Mouse (Mus musculus) heart, adult 9 months (tissue): ENCODE results near the gene Hsbp1.
"Not testable (repeated sequence)": the region's sequence is repeated elsewhere in the genome, so short reads cannot be mapped to it uniquely, and the experiment has no call there.

ENCODE experiments used
- DNase-seq, 2 experiments: peaks; one replicate each; pipeline ENCODE4 v3.0.0; 2022; ENCODE audit warnings: low spot score in 2 of 2

Gene Hsbp1

DNA sequence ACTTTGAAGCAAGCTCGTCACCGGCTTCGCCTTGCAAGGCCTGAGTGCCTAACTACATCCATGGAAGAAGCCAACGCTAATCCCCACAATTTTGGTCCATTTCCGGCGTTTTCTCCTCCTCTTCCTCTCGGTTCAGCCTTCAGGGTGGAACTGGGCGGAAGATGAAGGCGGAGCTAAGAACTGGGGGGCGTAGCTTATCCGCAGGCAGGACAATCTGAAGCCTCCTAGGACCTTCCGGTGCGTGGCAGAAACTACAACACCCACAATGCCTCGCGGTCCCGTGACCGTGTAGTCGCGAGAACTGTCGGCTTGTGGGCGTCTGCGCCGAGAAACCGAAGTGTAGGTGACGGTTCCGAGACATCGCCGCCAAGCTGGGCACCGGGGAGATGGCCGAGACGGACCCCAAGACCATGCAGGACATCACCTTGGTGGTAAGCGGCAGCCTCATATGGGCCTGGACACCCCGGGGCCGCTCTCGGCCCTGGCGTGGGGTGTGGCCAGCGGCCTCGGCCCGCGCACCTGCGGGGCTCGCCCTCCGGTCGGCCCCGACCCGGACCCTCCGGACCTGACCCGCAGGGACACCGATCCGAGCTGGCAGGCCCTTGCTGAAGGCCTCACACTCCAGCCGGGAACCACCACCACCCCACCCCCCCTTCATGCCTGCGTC is at the start of gene Hsbp1:
Hsbp1 (plus strand) TSS at position 299 of the 667 bp plus-strand sequence.
- peak; percentile 94 to 98 for DNase-seq

DNA sequence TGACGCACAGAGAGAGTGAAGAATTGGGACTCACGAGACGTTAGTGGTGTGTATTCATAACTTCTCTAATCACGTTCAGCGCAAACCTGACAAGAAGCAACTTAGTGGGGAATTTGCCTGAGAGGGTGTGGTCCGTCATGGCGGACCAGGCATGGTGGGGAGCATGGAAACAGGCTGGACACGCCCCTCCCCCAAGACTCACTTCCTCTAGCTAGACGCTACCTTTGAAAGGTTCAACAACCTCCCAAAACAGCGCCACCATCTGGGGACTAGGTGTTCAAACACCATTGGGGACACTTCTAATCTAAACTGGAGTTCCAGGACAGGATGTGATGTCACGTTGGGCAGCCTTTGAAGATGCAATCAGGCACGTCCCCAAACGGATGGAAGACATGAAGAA is 48.8 kb upstream of the Hsbp1 start:
- DNase-seq = no peak

DNA sequence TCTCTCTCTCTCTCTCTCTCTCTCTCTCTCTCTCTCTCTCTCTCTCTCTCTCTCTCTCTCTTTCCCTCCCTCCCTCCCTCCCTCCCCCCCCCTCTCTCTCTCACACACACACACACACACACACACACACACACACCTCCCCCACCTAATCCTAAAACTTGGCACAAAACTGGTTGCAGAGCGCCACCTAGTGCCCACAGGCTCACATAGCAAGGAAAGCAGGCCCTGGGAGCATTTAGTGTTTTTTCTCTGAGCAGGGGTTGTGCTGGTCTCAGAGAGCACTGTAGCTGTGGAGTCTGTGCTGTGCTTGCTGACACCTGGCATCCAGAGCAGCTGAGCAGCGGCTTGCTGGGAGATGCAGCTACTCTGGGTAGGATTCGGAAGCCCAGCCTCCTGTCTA is 46.5 kb upstream of the Hsbp1 start:
- not testable (repeated sequence) for DNase-seq

GRCm38 (mm10) chr8:119300335-119300734 is 44.0 kb upstream of the Hsbp1 start:
- no peak for DNase-seq

DNA sequence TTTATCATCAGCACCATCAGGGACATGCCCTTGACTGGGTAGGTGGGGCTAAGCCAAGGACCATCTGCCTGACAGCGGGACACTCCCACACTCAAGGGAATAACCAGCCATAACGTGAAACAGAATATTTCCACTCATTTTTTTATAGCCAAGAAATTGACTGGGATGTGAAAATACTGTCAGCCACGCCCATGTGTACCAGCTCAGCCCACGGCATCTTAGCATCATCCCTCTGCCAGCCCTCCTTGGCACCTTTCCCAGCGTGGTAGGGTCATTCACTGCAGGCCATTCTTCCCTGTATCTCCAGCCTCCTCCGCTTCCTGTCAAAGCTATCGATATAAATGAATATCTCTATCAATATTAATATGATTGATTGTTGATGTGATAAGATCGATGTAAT is 40.1 kb upstream of the Hsbp1 start:
- no peak for DNase-seq

- no peak for DNase-seq
These were observed 32.9 kb upstream of the Hsbp1 start for GRCm38 (mm10) chr8:119311412-119311811.

GRCm38 (mm10) chr8:119323215-119323614 is 21.1 kb upstream of the Hsbp1 start:
- no peak for DNase-seq

DNA sequence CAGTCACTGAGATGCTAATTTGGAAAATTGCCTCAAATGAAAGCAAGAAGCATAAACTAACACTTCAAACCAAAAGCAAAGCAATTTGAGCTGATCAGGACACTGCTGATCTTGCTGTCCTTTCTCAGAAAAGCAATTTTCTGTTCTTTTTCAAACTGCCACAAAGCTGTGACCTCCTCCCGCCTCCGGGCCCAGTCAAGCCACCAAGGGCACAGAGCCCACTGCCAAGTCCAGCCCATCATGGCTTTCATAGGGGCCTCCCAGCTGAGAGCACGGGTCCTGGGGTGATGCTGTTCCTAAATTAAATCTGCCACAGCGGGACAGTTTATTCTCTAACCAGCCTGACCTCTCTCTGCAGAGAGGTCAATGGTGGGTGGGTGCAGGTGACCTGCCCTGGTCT is 4.7 kb upstream of the Hsbp1 start:
- no peak for DNase-seq

DNA sequence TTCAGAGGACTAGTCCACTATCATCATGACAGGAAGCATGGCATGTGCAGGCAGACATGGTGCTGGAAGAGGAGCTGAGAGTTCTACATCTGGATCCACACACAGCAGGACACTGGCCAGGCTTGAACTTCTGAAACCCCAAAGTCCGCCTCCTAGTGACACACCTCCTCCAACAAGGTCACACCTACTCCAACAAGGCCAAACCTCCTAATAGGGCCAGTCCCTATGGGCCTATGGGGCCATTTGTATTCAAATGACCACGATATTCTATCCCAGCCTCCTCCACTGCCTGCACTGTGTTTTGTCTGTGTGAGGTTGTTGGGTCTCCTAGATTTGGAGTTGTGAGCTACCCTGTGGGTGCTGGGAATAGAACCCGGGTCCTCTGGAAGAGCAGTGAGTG is 682 bp upstream of the Hsbp1 start:
- peak in 1 of 2 experiments; percentile 10 for DNase-seq

- DNase-seq = no peak
These were observed 868 bp downstream of the Hsbp1 start for GRCm38 (mm10) chr8:119345029-119345682.

DNA sequence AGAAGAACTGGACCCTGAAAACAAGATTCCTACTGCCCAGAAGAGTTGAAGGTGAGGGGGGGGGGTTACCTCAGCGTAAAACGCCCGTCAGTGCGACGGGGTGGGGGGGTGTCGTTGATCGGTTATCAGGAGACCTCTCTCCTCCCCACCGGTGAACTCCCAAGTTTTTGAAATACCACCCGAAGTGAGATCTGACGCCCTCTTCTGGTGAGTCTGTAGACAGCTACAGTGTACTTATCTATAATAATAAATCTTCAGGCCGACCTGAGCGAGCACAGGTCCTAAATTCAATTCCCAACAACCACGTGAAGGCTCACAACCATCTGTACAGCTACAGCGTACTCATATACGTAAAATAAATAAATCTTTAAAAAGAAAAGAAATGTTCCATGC is 1.4 kb downstream of the Hsbp1 start:
- no peak for DNase-seq

- DNase-seq = no peak
These were observed 7.4 kb downstream of the Hsbp1 start for GRCm38 (mm10) chr8:119351647-119352046.

- DNase-seq = no peak
These were observed 8.8 kb downstream of the Hsbp1 start for GRCm38 (mm10) chr8:119352977-119353658.

DNA sequence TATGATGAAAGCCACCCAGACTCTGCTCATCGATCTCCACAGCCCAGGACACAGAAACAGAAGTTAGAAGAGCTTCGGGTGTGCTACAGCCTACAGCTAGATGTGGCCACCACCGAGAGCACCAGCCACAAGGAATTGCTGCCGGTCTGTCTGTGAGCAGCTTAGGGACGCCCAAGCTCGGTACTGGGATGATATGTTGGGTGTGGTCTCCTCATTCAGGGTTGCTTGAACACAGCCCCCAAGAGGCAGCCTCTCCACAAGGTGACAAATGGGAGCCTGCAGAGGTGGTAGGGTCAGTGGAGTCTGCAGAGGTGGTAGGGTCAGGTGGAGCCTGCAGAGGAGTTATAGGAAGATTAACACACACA is 9.4 kb downstream of the Hsbp1 start:
- no peak for DNase-seq

DNA sequence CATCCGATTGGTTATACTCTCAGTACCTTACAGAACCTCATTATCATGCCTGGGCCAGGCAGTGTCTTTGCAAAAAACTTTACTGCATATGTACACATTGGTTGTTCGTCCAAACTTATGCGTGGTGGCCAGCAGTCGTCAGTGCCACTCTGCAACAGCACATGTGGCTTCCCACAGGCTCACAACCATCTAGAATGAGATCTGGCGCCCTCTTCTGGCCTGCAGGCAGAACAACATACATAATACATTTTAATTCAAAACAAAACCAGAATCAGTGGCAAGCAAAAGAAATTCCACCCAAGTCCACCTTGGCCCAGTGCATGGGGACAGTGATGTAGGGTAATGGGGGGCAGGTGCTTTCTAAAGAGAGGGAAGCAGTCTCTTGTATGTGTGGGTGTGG is 12.3 kb downstream of the Hsbp1 start:
- not testable (repeated sequence) for DNase-seq

GRCm38 (mm10) chr8:119358175-119358574 is 13.9 kb downstream of the Hsbp1 start:
- no peak for DNase-seq

GRCm38 (mm10) chr8:119358836-119359235 is 14.5 kb downstream of the Hsbp1 start:
- DNase-seq = no peak

- DNase-seq = no peak
These were observed 16.5 kb downstream of the Hsbp1 start for GRCm38 (mm10) chr8:119360686-119361295.

DNA sequence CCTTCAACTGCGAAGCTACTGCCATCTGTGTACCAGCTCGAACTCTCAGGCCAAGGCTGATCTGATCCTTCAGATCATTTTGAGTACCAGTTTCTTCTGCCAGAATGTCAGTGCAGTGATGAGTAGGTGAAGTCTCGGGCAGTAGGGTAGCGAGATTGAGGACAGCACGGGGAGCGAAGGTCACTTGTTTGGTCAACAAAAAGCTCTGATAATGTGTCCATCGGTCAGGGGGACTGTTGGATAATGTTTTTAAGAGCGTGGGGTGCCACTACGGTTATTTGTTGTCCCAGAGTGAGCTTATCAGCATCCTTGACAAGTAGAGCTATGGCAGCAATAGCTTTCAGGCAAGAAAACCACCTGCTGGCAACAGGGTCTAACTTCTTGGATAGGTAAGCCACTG is 30.4 kb downstream of the Hsbp1 start:
- not testable (repeated sequence) for DNase-seq

DNA sequence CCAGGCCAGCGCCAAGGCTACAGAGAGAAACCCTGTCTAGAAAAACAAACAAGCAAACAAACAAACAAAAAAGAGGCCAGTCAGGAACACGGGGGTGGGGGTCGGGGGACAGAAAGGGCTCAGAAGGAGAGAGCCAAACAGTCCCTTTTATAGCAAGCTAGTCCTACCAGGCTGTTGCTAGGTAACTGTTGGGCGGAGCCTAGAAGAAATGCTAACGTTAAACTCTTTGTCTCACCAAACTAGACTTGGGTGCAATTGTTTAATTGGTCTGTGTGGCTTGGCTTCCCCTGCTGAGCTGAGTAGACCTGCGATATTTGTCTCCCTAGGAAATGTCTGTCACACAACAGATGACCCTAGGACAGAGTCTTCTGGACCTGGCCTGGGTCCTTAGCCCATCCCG is 34.2 kb downstream of the Hsbp1 start:
- no peak for DNase-seq

DNA sequence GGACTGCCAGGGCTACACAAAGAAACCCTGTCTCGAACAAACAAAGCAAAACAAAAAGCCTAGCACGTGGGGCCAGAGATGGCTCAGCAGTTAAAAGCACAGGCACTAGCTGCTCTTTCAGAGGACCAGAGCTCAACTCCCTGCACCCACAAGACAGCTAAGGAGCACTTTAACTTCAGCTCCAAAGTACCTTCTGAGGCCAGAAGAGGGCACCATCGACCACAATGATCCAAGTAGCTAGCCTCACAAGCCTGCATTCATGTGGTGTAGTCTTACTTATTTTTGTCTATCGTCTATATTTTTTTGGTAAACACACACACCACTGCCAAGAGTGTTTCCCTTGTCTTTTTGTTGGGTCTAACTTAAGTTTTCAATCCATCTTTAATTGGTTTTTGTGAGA is 36.3 kb downstream of the Hsbp1 start:
- DNase-seq = no peak

GRCm38 (mm10) chr8:119384478-119384877 is 40.2 kb downstream of the Hsbp1 start:
- peak in 1 of 2 experiments; percentile 58 for DNase-seq

DNA sequence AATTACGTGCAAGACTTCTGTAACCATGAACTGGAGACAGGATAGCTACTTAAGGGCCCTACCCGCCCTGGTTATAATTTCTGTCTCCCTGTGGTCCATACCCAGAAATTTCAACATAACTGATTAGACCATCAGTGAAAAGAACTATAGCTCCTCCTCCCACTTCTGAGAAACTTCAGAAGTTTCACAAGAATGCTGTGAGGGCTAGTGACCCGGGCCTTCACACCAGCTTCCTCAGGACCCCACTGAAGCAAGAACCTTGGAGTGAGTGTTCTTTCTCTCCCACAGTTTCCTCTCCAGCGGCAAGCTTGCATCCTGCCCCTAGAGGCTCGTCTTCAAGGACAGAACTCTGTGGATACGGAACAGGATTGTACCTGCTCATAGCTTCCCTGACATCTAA is 41.6 kb downstream of the Hsbp1 start:
- no peak for DNase-seq
